Mouse (Mus musculus): ENCODE measurements around the gene Kdm2b. TPM values are rescaled to one million over a fixed set of nuclear protein-coding genes. Genes with fewer than 3 reads are reported as not detected.

Kdm2b gene
- total RNA-seq, 2 experiments from 2014 or later = 58.6 to 59.2 TPM

DNA sequence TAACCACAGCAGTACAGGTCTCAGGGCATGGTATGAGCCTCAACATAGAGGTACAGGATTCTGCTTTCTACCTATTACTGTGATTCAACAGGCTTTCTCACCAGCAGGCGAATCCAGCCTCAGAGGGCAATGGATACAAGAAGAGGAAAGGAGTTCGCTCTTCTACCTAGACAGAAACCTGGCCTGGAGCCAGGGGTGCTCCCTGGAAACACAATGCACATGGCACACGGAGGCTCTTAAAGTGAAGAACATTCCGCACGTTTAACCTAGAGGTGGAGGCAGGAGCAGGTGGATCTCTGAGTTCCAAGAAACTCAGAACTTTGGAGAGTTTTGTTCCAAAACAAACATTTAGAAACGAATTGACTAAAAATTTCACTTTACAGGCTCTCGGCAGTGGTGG, 58.6 kb downstream of the Kdm2b start:
- no peak for DNase-seq (ENCODE audit: low spot score in 2 of 2)

DNA sequence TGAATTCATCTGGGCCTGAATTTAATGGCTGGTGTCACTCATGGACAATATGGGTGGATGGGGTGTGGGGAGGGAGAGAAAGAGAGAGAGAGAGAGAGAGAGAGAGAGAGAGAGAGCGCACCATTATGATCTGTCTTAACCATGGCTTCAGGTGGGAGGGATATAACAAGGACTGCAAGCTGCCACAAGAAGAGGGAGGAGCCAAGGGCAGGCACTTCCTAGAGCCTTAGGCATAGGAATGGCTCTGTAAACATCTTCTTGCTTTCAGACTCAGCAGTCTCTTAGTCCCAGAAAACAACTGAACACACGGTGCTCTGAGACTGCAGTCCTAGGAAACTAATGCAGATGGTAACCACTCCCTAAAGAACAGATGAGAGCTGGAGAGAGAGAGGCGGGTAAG, 61.3 kb downstream of the Kdm2b start:
- no peak for DNase-seq (ENCODE audit: low spot score in 2 of 2)

DNA sequence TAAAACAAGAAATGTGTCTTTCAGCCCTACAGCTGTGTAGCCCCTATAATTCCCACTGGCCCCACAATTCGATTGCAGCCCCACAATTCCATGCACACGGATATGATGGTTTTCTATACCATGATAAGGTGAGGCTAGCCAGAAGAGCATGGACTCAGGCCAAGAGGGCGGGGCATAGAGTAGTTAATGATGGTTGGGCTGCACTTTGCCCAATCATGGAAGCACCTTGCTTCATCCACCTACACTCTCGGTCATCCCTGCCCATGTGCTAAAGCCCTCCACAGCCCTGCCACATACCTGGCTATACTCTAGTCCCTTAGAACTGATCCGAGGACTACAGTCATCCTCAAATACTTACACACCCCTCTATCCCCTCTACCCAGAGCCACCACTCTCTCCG, 61.9 kb downstream of the Kdm2b start:
- no peak for DNase-seq (ENCODE audit: low spot score in 2 of 2)

DNA sequence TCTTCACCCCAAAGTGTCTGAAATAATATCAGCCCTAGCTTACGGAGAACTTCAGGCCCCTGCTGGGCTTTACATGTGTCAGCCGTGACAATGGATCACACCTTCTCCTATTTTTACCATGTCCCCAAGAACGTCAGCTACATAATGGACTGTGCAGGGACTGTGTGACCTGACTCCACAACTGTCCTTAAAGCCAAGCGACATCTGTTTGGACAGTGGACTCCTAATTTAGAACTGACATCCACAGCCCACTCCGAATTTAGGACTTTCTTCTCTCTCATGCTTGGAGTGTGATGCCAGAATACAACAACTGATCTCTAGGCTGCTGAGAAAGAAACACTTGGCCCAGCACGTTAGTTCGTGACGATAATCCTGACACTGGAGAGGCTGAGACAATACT, 62.5 kb downstream of the Kdm2b start:
- no peak for DNase-seq (ENCODE audit: low spot score in 2 of 2)

DNA sequence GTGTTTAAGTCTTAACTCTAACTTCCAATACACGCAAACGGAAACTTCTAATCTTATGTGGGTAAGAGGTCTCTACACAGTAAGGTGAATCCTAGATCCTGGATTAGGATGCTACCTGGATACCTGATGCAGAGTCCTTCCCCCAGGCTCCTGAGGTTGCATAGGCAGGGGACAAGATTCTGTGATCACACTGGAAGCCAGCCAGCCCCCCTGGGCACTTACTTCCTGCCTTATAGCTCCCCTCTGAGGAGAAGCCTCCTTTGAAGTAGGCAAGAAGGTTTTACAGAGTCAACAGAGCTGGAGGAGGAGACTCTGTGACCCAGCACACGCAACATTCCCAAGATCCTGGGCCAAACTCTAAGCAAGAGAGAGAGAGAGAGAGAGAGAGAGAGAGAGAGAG, 63.3 kb downstream of the Kdm2b start:
- DNase-seq (ENCODE audit: low spot score in 2 of 2) = no peak

DNA sequence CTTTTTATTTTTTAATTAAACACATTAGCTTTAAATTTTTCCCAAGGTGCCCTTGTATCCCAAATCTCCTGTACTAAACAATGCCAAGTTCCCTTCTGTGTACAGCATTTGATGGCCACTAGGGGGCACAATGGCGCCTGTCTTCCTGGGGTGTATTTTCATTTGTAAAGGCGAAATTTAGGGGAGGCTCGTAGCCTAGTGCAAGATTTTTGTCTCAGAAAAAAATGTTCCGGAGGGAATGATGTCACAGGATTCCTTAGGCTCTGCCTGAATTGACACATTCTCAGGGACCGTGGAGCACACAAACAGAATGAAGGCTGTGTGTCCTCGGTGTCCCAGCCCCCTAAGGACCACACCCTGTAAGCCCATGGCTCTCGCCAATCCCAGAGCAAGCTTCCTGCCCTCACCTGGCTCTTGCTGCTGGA, 64.1 kb downstream of the Kdm2b start:
- DNase-seq (ENCODE audit: low spot score in 2 of 2) = peak; percentile 75 to 83

DNA sequence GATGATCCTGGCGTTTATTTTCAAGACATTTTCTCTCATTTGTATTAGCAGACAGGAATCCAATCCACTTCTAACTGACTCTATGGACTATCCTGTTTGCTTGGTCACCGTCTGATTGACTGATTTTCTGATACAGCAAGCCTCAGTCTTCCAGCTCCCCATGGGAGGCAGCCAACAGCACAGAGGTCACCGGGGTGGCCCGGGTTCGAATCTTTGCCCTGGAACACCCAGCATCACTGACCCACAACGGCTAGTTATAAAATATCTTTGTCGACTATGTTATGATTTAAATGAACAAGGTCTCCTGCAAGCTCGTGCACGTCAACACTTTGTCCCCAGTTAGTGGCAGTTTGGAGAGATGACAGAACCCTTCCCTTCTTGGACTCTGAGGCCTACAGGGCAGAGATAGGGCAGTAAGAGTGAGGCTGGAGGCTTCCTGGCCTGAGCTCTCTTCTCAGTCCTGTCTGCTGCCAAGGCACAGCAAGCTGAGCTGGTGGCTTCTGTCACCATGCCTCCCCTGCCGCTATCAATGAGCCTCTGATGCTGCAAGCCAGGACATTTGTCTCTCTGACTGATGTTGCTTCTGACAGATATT, 65.7 kb downstream of the Kdm2b start:
- DNase-seq (ENCODE audit: low spot score in 2 of 2) = no peak

DNA sequence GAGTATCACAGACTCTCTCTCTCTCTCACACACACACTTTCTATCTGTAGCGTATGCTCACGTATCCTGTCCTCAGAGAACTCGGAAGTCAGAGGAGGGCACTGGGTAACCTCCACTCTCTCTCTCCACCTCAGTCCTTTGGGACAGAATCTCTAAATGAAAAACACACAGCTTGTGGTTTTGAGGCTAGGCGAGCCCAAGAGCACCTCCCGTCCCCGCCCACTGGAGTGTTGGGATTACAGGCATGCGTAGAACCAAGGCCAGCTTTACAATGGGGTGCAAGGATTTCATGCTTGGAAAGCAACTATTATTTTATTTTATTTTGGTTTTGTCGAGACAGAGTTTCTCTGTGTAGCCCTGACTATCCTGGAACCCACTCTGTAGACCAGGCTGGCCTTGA, 67.7 kb downstream of the Kdm2b start:
- DNase-seq (ENCODE audit: low spot score in 2 of 2) = no peak

DNA sequence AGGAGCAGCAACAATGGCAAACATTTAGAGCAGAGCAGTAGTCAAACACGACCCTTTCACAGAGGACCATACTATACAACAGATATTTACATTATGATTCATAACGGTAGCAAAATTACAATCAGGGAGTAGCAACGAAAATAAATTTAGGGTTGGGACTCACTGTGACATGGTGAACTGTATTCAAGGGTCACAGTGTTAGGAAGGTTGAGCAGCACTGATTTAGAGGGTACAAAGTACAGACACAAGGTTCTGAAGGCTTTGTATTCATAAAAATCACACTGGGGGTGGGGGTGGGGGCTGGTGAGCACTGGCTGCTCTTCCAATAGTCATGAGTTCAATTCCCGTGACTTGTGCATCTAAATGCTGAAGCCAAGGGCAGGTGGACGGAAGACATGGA, 69.1 kb downstream of the Kdm2b start:
- DNase-seq (ENCODE audit: low spot score in 2 of 2) = no peak

DNA sequence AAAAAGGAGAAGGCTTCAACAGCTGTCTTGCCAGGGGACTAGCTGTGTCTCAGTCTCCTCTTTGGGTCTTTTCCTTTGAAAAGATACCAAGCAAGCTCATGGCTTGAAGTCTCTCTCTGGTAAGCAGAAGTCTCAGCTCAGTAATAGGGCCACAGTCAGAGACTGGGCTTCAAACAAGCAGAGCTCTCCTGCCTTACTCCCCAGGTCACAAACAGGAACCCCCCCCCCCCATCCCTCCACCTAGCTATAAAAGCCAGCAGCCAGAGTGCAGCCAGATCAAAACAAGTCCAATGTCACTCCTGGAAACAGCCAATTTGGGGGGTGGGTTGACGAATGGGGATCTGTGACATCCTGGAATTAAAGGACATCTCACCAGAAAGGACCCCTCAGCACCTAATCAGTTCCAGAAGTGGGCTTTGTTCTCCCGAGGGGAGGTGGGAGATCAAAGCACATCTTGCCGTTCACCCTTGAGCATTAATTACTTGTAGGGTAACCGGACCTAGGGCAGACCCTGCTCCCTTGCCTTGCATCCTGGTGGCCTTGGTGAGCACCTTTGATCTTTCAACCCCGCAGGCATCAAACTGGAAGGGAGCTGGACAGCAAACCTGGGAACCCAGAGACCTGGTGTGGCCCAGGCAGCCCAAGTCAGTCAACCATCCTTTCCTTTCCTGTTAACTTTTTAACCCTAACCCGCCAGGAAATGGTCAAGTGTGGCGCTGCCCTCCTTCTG, 71.5 kb downstream of the Kdm2b start:
- DNase-seq (ENCODE audit: low spot score in 2 of 2) = no peak

DNA sequence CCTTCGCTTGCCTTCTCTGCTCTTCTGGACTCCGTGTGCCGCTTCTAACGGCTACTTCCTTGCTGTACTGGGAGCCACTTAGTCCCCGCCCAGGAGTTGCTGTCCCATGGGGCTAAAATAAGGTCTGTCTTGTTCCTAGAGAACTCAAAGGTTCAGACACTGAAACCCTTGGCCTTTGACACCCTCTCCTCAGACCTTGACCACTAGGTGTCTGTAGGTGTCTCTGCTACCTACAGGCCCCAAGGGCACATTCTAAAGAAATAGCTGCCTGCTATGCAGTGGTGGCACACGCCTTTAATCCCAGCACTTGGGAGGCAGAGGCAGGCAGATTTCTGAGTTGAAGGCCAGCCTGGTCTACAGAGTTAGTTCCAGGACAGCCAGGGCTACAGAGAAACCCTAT, 73.5 kb downstream of the Kdm2b start:
- DNase-seq (ENCODE audit: low spot score in 2 of 2) = no peak

DNA sequence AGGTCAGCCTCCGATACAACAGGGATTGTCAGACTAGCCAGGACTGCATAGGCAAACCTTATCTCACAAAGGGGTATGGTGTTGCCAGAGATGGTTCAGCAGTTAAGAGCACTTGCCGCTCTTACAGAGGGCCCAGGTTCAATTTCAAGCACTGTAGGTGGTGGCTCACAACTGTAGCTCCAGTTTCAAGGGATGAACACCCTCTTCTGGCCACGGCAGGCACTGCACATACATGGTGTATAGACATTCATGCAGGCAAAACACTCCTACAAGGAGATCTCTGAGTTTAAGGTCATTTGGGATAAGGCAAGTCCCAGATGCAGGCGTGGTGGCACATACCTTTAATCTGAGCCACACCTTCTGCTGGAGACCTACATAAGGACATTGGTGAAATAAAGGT, 76.8 kb downstream of the Kdm2b start:
- no peak for DNase-seq (ENCODE audit: low spot score in 2 of 2)

DNA sequence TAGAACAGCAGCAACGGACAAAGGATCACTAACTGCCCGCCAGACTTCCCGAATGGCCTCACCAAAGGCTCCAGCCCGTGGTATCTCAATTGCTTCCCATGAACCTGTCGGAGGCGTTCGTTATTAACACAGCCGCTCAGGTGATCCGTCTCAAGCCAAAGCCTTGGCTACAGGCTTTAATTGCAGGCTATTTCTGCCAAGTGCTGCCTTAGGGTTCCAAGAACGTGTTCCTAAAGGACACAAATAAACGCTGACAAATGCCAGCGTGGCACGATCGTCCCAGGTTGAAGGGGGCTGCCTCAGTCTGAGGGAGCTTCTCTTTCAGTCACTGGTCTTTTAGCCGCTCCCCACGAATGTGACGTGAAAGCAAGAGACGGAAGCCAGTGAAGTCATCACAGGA, 80.1 kb downstream of the Kdm2b start:
- no peak for DNase-seq (ENCODE audit: low spot score in 2 of 2)

DNA sequence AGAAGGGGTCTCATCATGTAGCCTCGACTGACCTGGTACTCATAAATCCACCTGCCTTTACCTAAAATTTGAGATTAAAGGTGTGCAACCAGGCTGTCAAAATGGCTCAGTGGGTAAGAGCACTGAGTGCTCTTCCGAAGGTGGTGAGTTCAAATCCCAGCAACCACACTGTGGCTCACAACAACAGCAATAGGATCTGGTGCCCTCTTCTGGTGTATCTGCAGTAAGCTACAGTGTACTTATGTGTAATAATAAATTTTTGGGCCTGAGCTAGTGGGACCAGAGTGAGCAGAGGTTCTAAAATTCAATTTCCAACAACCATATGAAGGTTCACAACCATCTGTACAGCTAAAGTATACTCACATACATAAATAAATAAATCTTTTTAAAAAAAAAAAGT, 81.6 kb downstream of the Kdm2b start:
- DNase-seq (ENCODE audit: low spot score in 2 of 2) = no peak

DNA sequence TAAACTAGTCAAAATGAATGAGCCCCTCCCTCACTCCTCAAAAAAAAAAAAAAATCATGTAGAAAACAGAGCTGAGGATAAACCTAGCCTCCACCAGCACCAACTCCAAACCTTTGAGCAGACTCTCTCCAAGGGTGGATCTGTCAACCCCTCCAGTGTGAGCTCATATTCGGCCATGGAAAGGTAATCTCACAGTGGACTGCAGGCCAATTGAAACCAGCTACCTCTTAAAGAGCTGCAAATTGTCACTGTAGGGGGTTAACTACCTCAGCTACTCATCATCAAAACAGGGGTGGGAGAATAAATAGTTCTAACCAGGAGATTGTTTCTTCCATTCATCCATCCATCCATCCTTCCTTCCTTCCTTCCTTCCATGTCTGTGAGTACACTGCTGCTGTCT, 82.4 kb downstream of the Kdm2b start:
- no peak for DNase-seq (ENCODE audit: low spot score in 2 of 2)

DNA sequence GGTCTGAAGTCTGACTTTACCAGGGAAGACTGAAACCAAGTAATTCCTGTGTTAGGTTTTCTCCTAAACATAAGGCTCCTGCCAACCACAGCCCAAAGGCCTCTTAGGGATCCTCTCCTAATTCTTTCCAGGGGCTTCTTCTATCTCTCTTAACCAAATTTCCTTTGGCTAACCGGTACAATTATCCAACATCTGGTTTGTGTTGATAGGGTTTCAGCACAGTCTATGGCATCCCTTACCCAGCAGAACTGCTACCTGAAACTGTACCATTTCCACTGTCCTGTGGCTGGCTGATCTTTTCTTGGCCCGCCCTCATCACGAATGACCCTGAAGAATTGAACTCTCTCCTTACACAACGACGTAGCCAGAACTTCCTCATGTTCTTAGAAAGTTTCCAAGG, 86.5 kb downstream of the Kdm2b start:
- no peak for DNase-seq (ENCODE audit: low spot score in 2 of 2)

DNA sequence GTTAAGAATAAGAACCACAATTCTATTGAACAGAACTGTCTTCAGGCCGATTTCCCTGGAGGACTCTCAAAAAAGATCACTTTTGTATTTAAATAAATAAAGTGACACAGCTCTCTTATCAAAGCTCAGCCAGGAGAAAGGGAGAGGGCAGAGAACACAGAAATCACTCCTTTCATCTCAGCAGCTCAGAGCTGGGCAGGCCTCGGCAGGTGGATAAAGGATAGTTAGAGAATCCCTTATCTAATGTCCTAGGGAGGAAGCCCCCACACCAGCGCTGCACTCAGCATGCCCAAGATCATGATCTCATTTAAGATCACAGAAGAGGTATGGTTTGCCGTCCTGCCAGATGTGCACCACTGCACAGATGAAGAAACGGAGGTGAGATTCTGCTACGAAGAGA, 87.4 kb downstream of the Kdm2b start:
- no peak for DNase-seq (ENCODE audit: low spot score in 2 of 2)

DNA sequence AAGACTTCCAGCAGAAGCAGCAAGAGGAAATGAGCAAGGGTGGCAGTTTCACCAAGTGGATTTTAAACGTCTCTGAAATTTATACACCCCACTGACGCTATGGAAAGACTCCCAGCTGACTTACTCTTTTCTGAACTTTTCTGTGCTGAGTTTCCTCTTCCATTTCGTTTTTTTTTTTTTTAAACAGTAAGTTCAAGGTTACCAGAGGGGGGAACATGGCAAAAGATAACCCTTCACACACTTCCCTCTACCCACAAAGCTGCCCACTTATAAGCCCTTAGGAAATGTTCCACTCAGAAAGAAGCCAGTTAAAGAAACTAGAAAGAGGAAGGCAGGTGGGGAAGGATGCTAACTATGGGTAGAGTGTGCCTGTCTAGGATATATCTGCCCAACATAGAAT, 88.0 kb downstream of the Kdm2b start:
- DNase-seq (ENCODE audit: low spot score in 2 of 2) = no peak

DNA sequence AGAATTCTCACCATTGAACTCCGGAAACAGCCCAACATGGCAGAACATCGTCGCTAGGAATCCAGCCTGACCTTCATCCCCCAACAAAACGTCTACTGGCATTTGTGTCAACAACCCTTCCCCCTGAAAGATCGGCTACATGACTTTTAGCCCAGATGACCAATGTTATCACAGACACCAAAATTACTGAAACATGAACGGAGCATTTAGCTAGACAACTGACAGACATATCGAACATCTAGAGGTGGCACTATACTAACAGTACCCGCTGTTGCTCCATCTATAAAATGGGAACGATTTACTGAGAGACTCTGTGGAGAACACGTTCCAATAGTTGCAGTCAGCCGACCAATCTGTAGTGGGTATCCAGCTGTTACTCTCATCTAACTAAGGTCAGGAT, 88.4 kb downstream of the Kdm2b start:
- no peak for DNase-seq (ENCODE audit: low spot score in 2 of 2)

DNA sequence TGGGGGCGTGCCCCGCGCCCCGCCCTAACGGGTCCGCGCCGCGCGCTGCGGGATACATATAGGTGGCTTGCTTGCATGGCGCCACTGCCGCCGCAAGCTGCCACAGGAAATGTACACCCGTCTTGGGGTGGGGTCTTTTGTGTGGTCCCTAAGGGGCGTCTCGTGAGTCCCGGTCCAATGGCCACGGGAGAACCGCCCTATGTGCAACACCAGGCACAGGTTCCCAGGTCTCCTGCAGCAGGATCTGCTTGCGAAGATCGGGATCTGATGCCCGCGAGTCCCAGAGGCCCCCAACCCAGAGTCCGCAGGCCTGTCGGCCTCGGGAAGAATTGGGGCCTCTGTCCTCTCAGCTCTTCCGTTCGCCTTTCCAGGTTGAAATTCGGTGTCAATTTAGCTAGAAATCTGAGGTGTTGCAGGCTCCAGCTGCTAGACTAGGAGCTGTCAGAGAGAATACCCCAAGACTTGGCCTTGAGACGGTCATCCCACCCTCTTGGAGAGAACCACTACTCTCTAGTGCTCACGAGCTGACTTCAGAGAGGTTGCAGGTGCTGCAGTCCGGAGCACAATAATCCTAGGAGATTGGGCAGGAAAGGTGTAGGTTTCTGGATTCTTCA, 89.0 kb downstream of the Kdm2b start:
- no peak for DNase-seq (ENCODE audit: low spot score in 2 of 2)

DNA sequence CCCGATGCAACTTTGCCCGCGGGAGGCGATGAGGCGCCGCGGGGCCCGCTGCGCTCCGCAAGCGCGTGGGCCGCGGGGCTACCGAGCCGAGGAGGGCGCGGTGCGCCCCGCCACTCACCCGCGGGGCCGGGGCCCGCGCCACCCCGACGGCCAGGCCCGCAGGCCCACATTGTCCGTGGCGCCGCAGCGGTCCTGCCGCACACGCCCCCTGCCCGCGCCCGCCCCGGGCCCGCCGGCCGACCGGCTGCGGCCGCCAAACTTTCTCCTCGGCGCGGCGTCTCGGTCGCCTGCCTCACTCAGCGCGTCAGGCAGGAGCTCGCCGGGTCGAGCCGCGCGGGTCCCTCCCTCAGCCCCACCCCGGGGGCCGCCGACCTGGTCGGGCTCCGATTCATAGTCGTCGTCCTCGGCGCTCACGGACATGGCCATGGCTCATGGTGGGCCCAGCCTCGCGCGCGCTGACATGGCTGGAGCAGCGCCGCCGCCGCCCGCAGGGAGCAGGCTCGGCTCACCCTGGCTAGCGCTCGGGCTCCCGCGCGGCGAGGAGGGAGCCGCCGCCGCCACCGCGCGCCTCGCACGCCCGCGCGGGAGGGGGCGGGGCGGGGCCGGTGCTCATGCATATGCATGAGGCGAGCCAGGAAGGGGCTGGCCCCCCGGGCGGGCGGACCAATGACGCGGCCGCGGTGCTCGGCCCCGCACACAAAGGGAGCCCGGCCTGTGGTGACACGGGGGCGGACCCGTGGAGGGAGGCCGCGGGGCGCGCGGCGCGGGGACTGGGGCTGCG, 89.7 kb downstream of the Kdm2b start:
- peak; percentile 81 to 91 for DNase-seq (ENCODE audit: low spot score in 2 of 2)

Measured in layer of hippocampus, postnatal 10 days (tissue).